Mouse (Mus musculus) right cerebral cortex, postnatal 4 days (tissue): Measurements from ENCODE around the gene A730071L15Rik.

Experiments
- DNase-seq: peaks from one replicate; pipeline ENCODE4 v3.0.0-alpha.2; 2022

The A730071L15Rik gene

DNA sequence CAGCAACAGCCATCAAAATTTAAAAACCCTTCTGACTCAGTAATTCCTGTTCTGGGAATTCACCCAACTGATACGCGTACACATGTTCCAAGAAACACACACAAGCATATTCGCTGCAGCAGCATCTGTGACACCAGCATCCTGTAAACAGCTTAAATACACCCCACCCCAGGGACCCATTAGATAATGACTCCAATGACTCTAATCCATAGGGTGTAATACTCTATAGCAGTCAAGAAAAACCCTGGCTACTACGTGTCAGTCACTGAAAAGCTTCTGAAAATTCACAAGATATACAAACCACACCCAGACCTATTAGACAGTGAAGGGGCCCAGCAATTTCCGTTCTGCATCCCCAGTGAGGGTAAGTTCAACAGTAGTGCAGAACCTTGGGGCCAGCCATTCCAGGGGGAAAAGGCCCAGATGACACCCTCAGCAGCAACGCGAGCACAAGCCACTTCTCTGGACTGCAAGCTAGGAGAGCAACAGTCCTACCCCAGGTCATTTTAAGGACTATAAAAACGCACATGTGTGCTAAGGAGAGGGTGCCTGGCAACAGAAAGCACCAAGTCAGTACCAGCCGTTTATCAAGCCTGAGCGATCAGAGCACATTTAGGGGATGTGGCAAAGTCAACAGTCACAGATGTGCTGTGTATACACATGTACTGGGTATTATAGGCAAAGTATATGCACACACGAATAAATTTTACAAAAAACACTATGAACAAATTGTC, 15.5 kb upstream of the A730071L15Rik start:
- no peak for DNase-seq

DNA sequence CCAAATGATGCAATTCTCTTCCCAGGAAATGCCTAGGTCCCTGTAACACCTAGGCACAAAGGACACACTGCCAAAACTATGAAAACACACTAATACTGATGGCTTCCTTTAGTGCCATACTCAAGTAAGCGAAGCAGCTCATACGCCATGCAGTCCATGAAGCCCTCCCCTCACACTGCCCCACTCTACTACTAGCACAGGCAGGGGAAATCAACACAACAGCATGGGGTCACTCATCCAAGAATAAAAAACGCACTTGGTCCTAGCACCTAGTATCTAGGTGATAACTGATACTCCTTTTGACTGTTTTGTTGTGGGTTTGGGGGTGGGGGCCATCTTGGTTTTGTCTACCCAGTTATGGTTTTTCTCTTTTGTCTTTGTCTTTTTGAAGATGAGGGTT, 12.4 kb upstream of the A730071L15Rik start:
- no peak for DNase-seq

DNA sequence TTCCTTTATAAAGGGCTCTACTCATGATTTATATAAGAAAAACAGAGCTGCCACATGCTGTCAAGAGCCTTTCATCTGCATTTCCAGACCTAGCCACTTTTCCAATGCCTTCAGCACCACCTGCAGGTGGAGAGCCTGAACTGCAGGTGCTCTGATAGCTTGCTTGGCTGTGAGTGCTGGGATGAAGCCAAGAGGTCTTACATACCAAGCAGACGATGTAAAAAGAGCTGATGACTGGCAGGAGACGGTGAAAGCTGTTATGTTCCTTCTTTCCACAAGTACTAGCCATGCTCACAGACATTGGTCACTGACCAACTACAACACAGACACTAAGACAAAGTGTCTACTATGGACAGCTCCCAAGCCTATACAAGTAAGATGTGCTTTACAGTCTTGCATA, 12.0 kb upstream of the A730071L15Rik start:
- DNase-seq, result peak; percentile 89

DNA sequence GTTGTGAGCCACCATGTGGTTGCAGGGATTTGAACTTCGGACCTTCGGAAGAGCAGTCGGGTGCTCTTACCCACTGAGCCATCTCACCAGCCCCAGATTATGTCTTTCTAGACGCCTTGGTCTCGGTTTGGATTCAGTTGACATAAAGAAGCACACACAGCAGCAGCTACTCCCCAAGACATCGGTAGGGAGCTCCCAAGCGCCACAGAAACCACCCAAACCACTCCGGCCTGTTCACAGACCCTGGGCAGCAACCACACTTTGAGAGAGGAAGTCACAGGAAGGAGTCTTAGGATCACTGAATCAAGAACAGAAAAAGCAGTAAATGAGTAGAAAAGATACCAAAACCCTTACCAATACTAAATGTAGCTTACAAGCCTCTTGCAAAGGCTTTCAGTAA, 3.0 kb upstream of the A730071L15Rik start:
- no peak for DNase-seq

- DNase-seq, result no peak
Measured at GRCm38 (mm10) chr11:6198449-6198848, 1.4 kb upstream of the A730071L15Rik start.

DNA sequence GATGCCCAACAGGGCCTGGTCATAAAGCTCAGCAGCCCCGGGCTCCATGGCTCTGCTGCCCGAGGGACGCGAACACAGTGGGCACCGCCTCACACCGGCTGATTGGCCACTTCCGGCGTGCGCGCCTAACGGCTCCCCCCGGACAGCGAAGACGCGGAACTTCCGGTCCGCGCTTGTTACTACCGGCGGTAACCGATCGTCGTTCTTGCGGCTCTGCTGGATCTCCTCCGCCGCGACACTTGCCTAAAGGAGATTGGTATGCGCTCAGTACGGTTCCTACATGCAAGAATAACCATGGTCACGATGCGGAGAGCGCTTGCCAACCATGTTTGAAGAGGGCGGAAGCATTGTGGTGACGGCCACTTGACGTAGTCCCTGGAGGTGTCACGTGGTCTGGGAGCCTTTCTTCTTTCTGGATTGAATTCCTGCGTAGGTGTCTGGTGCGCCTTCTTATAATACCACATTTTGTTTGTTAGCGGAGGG, 299 bp downstream of the A730071L15Rik start, which contains the start of gene Nudcd3:
TSS of gene Nudcd3 (minus strand) at position 329 of the 483 bp plus-strand sequence.
- DNase-seq, result peak; percentile 85

DNA sequence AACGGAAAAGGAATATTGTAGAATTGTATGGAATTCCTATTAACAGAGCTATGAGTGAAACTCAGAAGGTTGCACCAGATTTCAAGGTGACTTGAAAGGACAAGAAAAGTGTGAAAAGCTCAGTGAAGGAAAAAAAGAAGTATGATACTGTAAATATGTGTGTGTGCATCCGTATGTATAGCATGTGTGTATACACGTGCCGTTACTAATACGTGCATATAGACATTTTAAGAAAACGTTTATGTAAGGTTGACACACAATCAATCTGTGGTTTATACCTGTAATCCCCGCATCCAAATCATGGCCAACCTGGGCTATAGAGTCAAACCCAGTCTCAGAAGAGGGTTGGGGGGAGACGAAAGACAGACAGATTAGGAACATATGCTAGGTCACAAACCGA, 741 bp downstream of the A730071L15Rik start:
- no peak for DNase-seq

DNA sequence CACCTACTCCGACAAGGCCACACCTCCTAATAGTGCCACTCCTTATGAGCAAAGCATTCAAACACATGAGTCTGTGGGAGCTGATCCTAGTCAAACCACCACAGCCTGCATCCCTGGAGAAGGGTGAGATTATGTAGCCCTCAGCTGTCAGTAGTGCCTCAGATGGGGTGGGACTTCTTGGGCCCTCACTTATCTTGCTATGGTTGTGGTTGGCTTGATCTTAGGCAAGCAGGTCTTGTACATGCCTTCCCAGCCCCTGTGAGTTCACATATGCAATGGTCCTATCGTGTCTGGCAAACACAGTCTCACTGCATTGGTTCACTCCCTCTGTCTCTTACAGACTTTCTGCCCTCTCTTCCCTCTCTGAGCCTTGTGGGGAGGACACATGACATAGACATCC, 7.3 kb downstream of the A730071L15Rik start:
- DNase-seq, result no peak

- no peak for DNase-seq
Measured at GRCm38 (mm10) chr11:6208158-6208557, 8.3 kb downstream of the A730071L15Rik start.

- DNase-seq, result no peak
Measured at GRCm38 (mm10) chr11:6216834-6217233, 17.0 kb downstream of the A730071L15Rik start.

DNA sequence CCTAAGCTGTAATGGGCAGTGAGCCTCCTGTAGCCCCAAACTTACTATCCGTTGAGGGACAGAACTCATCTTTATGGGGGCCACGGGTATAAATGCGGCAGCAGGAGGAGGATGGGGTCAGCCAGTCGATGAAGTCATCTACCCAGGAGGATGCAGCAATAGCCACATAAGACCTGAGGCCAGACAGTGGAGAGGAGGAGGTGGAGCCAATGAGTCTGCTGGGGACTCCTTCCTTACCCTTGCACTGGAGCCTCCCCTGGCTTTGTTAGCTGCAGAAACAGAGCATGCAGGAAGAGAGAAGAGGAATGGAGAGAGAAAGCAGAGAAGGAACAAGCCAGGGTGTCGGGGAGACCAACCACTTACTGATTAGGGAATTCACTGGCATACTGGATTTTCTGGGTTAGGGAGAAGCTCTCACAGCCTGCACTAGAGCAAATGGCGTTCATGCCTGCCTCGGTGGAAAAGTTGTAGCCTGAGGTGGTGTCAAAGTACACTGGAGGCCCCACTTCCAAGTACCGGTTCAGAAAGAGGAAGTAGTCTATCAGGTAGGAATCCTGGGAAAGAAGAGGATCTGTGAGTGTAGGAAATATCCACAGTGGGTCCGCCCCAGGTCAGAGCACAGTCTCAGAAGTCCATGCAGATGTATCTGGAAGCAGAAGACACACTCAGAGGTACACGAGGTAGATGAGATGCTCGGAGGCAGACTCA, 18.5 kb downstream of the A730071L15Rik start:
- DNase-seq, result no peak

GRCm38 (mm10) chr11:6219967-6220366, 20.1 kb downstream of the A730071L15Rik start:
- DNase-seq, result no peak

GRCm38 (mm10) chr11:6222187-6222586, 22.4 kb downstream of the A730071L15Rik start:
- no peak for DNase-seq

- DNase-seq, result no peak
Measured at GRCm38 (mm10) chr11:6224541-6225229, 24.9 kb downstream of the A730071L15Rik start.

DNA sequence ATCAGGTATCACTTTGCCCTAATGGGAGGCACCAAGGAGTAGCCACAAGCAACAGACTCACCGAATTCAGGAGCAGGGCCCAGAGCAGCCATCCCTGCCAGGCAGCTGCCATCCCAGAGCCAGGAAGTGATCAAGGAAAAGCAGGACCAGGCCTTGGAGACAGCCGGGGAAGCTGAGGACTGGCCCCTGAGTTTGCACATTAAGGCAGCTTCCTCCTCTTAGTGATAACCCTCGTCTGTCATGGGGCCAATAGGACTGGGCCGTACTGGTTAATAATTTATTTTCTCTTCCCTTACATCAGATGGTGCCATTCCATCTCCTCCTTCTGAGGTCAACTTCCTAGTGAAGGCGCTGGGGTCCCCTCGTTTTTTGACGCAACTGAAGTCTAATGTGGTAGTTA, 30.2 kb downstream of the A730071L15Rik start, which contains the start of gene Npc1l1:
TSS of gene Npc1l1 (minus strand) at position 132 of the 400 bp plus-strand sequence.
- DNase-seq, result no peak

GRCm38 (mm10) chr11:6233025-6233424, 33.2 kb downstream of the A730071L15Rik start:
- DNase-seq, result no peak

DNA sequence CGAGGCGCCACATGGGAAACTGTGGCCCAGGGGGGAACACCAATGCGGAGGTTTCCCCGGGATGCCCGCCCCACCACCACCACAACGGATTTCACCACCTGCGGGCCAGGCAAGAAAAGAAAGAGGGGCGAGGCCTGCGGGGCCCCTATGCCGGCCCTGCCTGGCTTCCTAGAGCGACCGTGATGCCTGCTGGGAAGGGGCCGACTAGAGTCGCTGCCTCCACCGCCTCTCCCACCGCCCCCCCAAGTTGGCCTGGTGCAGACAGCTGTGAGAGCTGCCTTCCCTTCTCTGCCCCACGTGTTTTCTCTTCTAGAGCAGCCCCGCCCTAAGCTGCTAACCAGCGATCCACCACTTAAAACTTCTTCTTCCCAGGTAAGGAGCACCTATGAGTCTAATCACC, 44.9 kb downstream of the A730071L15Rik start:
- DNase-seq, result no peak
